Mouse (Mus musculus) cerebral cortex, adult 2 months (tissue): Measurements from ENCODE around the gene Uqcr10.

ENCODE experiments used
- WGBS: fragments of 180-500 bp; shearing (Covaris S2); methylation state at CpG from one replicate; pipeline ENCODE4 v1.1.7; 2018; 5-methylcytosine and 5-hydroxymethylcytosine counted together

Gene Uqcr10

GRCm38 (mm10) chr11:4704072-4704964, at the start of gene Uqcr10, which contains the start of gene Zmat5:
Gene Uqcr10 (minus strand): TSS chr11:4704342.
Gene Zmat5 (plus strand): TSS chr11:4704678.
- WGBS: under 1% methylated on average over 47 of the region's 47 CpGs

- 43% methylated on average over 10 of the region's 10 CpGs for WGBS
Observed at GRCm38 (mm10) chr11:4752836-4753235, 48.7 kb upstream of the Uqcr10 start.

GRCm38 (mm10) chr11:4750263-4750662, 46.1 kb upstream of the Uqcr10 start:
- 42% methylated on average over 9 of the region's 9 CpGs for WGBS

- 6% methylated on average over 12 of the region's 12 CpGs for WGBS
Observed at GRCm38 (mm10) chr11:4747285-4747684, 43.1 kb upstream of the Uqcr10 start.

- WGBS: under 1% methylated on average over 49 of the region's 73 CpGs
Observed at GRCm38 (mm10) chr11:4746733-4747132, 42.6 kb upstream of the Uqcr10 start, which contains the start of gene Cabp7. Gene Cabp7 (minus strand): TSS chr11:4746778.

GRCm38 (mm10) chr11:4745969-4746368, 41.8 kb upstream of the Uqcr10 start:
- 1% methylated on average over 39 of the region's 39 CpGs for WGBS

GRCm38 (mm10) chr11:4744691-4745090, 40.5 kb upstream of the Uqcr10 start:
- WGBS: 70% methylated on average over 6 of the region's 6 CpGs

- WGBS: 72% methylated on average over 5 of the region's 5 CpGs
Observed at GRCm38 (mm10) chr11:4740785-4741184, 36.6 kb upstream of the Uqcr10 start.

- WGBS: 91% methylated on average over 16 of the region's 16 CpGs
Observed at GRCm38 (mm10) chr11:4738719-4739118, 34.6 kb upstream of the Uqcr10 start.

- 52% methylated on average over 10 of the region's 10 CpGs for WGBS
Observed at GRCm38 (mm10) chr11:4737682-4738081, 33.5 kb upstream of the Uqcr10 start.

- 73% methylated on average over 6 of the region's 6 CpGs for WGBS
Observed at GRCm38 (mm10) chr11:4736355-4736754, 32.2 kb upstream of the Uqcr10 start.

GRCm38 (mm10) chr11:4734179-4734578, 30.0 kb upstream of the Uqcr10 start:
- 60% methylated on average over 12 of the region's 12 CpGs for WGBS

GRCm38 (mm10) chr11:4731781-4732180, 27.6 kb upstream of the Uqcr10 start:
- 80% methylated on average over 7 of the region's 7 CpGs for WGBS

GRCm38 (mm10) chr11:4730913-4731312, 26.8 kb upstream of the Uqcr10 start:
- 84% methylated on average over 5 of the region's 5 CpGs for WGBS

- 90% methylated on average over 6 of the region's 6 CpGs for WGBS
Observed at GRCm38 (mm10) chr11:4730096-4730495, 26.0 kb upstream of the Uqcr10 start.

- 62% methylated on average over 12 of the region's 12 CpGs for WGBS
Observed at GRCm38 (mm10) chr11:4729603-4730002, 25.5 kb upstream of the Uqcr10 start.

- WGBS: 87% methylated on average over 8 of the region's 8 CpGs
Observed at GRCm38 (mm10) chr11:4721728-4722127, 17.6 kb upstream of the Uqcr10 start.

GRCm38 (mm10) chr11:4720900-4721580, 16.9 kb upstream of the Uqcr10 start:
- 58% methylated on average over 7 of the region's 7 CpGs for WGBS

GRCm38 (mm10) chr11:4720393-4720792, 16.3 kb upstream of the Uqcr10 start:
- WGBS: 71% methylated on average over 11 of the region's 11 CpGs

GRCm38 (mm10) chr11:4719961-4720360, 15.8 kb upstream of the Uqcr10 start:
- WGBS: 87% methylated on average over 9 of the region's 9 CpGs

GRCm38 (mm10) chr11:4718548-4718947, 14.4 kb upstream of the Uqcr10 start:
- WGBS: 75% methylated on average over 5 of the region's 5 CpGs

- 88% methylated on average over 5 of the region's 5 CpGs for WGBS
Observed at GRCm38 (mm10) chr11:4716530-4717236, 12.5 kb upstream of the Uqcr10 start.
